Mouse (Mus musculus): ENCODE data around the gene Phyh.
"Not testable (repeated sequence)": the region's sequence is repeated elsewhere in the genome, so short reads cannot be mapped to it uniquely, and the experiment has no call there.

The Phyh gene

GRCm38 (mm10) chr2:4917326-4918021 is 1.3 kb upstream of the Phyh start:
- CTCF ChIA-PET, result interaction anchor here (0.6 to 0.7 kb wide), 2 partner anchors 370 to 484 kb away, joined by 3 read pairs; no protein-coding TSS in a partner anchor

GRCm38 (mm10) chr2:4921019-4921418 is 2.2 kb downstream of the Phyh start:
- CTCF ChIA-PET, result no interaction called here

GRCm38 (mm10) chr2:4922476-4923164 is 3.8 kb downstream of the Phyh start:
- CTCF ChIA-PET, result no interaction called here

GRCm38 (mm10) chr2:4927391-4927790 is 8.6 kb downstream of the Phyh start:
- CTCF ChIA-PET, result no interaction called here

GRCm38 (mm10) chr2:4929230-4929629 is 10.4 kb downstream of the Phyh start:
- CTCF ChIA-PET, result no interaction called here

- CTCF ChIA-PET, result interaction anchor here (0.6 kb wide), 1 partner anchor 70 kb away, joined by 6 read pairs; no protein-coding TSS in a partner anchor
Observed at GRCm38 (mm10) chr2:4934516-4934915, 15.7 kb downstream of the Phyh start.

GRCm38 (mm10) chr2:4937931-4938330 is 19.1 kb downstream of the Phyh start:
- CTCF ChIA-PET, result no interaction called here

GRCm38 (mm10) chr2:4940861-4941260 is 22.0 kb downstream of the Phyh start:
- CTCF ChIA-PET, result no interaction called here

GRCm38 (mm10) chr2:4949691-4950090 is 30.9 kb downstream of the Phyh start:
- CTCF ChIA-PET, result not testable (repeated sequence)

- CTCF ChIA-PET, result no interaction called here
Observed at GRCm38 (mm10) chr2:4950986-4951385, 32.2 kb downstream of the Phyh start.

- CTCF ChIA-PET, result no interaction called here
Observed at GRCm38 (mm10) chr2:4954216-4954760, 35.5 kb downstream of the Phyh start.

GRCm38 (mm10) chr2:4958039-4958438 is 39.2 kb downstream of the Phyh start:
- CTCF ChIA-PET, result no interaction called here

- CTCF ChIA-PET, result no interaction called here
Observed at GRCm38 (mm10) chr2:4967806-4968205, 49.0 kb downstream of the Phyh start.

- CTCF ChIA-PET, result no interaction called here
Observed at GRCm38 (mm10) chr2:4969083-4969482, 50.3 kb downstream of the Phyh start.

GRCm38 (mm10) chr2:4975807-4976206 is 57.0 kb downstream of the Phyh start, which contains the start of gene Ucma:
Ucma (plus strand) TSS chr2:4976122.
- CTCF ChIA-PET, result no interaction called here

- CTCF ChIA-PET, result no interaction called here
Observed at GRCm38 (mm10) chr2:4978091-4978490, 59.3 kb downstream of the Phyh start.

GRCm38 (mm10) chr2:4983987-4984386 is 65.2 kb downstream of the Phyh start:
- CTCF ChIA-PET, result interaction anchor here (0.5 kb wide), 1 partner anchor 82 kb away, joined by 4 read pairs; no protein-coding TSS in a partner anchor

GRCm38 (mm10) chr2:4985000-4985399 is 66.2 kb downstream of the Phyh start:
- CTCF ChIA-PET, result no interaction called here

- CTCF ChIA-PET, result interaction anchor here (0.6 kb wide), 1 partner anchor 36 kb away, joined by 3 read pairs; no protein-coding TSS in a partner anchor
Observed at GRCm38 (mm10) chr2:4986798-4987197, 68.0 kb downstream of the Phyh start.

GRCm38 (mm10) chr2:4987388-4988180 is 68.8 kb downstream of the Phyh start:
- CTCF ChIA-PET, result interaction anchor here (0.6 kb wide), 1 partner anchor 37 kb away, joined by 3 read pairs; no protein-coding TSS in a partner anchor

Measured in spleen, embryonic (tissue).